Mouse (Mus musculus) forebrain, embryonic 11.5 days (tissue): ENCODE data around the gene Slc26a11. TPM values are rescaled to one million over a fixed set of nuclear protein-coding genes. Genes with fewer than 3 reads are reported as not detected.
"Not testable (repeated sequence)": the region's sequence is repeated elsewhere in the genome, so short reads cannot be mapped to it uniquely, and the experiment has no call there.

Experiments used
- ATAC-seq: fragments of 200-750 bp; cut with Nextera tagmentation; replicated peaks from 2 replicates; pipeline ENCODE4 v1.8.0; 2017; ENCODE audit warnings: moderate TSS enrichment; ENCODE audit not compliant: low FRiP score
- DNase-seq: peaks from one replicate; pipeline ENCODE4 v3.0.0-alpha.2; 2017; ENCODE audit warnings: low spot score
- H3K27ac ChIP-seq: fragments of 300-500 bp; sonication (generic); 2 replicates; pipeline ENCODE4 v1.5.1; 2014; ENCODE audit warnings: low read depth, low read length
- H3K27me3 ChIP-seq: fragments of 300-500 bp; sonication (generic); 2 replicates; pipeline ENCODE4 v1.6.1; 2014; ENCODE audit warnings: mild to moderate bottlenecking, low read length, mixed read lengths; ENCODE audit not compliant: control insufficient read depth, insufficient read depth
- H3K36me3 ChIP-seq: fragments of 300-500 bp; sonication (generic); 2 replicates; pipeline ENCODE4 v1.6.1; 2014; ENCODE audit warnings: mild to moderate bottlenecking, low read length, moderate library complexity, mixed read lengths; ENCODE audit not compliant: control insufficient read depth, insufficient read depth
- H3K4me1 ChIP-seq: fragments of 300-500 bp; sonication (generic); replicated peaks from 2 replicates; pipeline ENCODE4 v1.6.1; 2014; ENCODE audit warnings: low read length, mixed read lengths; ENCODE audit not compliant: control insufficient read depth, insufficient read depth
- H3K4me2 ChIP-seq: fragments of 300-500 bp; sonication (generic); 2 replicates; pipeline ENCODE4 v1.6.1; 2014; ENCODE audit warnings: low read depth, mild to moderate bottlenecking, low read length, moderate library complexity, mixed read lengths; ENCODE audit not compliant: severe bottlenecking
- H3K4me3 ChIP-seq: fragments of 300-500 bp; sonication (generic); 2 replicates; pipeline ENCODE4 v1.5.1; 2014; ENCODE audit warnings: low read depth, low read length
- H3K9ac ChIP-seq: fragments of 300-500 bp; sonication (generic); 2 replicates; pipeline ENCODE4 v1.6.1; 2014; ENCODE audit warnings: low read length
- H3K9me3 ChIP-seq: fragments of 300-500 bp; sonication (generic); 2 replicates; pipeline ENCODE4 v1.6.1; 2016; ENCODE audit warnings: low read length, mixed read lengths; ENCODE audit not compliant: control insufficient read depth
- WGBS: fragments of 180-500 bp; shearing (Covaris S2); extraction: QIAGEN DNeasy Blood & Tissue Kit; methylation state at CpG from one replicate; pipeline ENCODE4 v1.1.7; 2014; 5-methylcytosine and 5-hydroxymethylcytosine counted together
- polyA plus RNA-seq: library from polyadenylated mRNA; unstranded; fragments of >200 nt; fragmentation: Nextera tagmentation; extraction: Ambion mirVana; gene quantifications from 2 replicates; pipeline ENCODE4 v1.2.1, GENCODE M21; 2014

The Slc26a11 gene
- polyA plus RNA-seq, 1 experiment from 2014 or later = 7.2 TPM

DNA sequence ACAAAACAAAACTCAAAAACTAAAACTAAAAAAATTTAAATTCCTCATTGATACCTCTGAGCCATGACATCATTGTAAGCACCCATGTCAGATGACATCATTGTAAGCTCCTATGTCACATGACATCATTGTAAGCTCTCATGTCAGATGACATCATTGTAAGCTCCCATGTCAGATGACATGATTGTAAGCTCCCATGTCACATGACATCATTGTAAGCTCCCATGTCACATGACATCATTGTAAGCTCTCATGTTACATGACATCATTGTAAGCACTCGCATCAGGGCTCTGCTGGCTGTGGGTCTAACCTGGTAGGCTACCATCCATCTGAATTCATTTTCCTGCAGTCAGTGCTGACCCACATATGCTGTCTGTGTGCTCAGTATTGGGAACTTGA is 23.2 kb downstream of the Slc26a11 start:
- H3K4me1 ChIP-seq = no peaks in the 10 kb centered on the region
- DNase-seq = no peak
- WGBS = 92% methylated on average over 1 of the region's 1 CpGs

DNA sequence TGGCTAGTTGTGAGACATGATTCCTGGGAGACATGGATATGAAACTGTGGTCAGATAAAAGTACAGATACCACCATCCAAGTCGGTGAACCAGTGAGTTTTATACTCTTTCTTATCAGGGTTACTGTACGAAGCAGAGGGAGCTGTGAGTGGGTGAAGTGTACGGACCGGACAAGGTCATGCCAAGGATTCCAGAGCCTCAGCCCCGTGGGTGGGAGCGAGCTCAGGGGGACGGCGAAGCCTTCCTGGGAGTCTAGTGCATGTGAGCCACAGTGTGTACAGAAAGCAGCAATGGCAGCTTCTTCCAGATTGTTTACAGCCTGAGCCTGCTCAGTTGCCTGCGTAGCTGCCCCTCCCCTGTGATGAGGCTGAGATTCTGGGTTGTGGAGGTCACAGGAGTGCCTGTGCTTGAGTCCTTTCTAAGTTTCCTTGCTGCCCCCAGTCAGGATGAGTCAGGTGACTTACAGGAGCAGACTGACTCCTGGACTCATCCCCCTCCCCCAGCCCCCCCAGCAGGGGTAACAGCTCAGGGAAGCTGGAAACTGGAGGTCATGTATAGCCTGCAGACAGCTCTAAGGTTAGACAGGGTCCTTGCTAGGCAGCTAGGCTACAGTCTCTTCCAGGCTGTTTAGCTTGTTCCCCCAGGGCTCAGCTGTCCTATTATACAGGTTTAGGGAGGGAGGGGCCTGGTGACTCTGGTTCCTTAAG is 26.4 kb downstream of the Slc26a11 start:
- H3K9me3 ChIP-seq = no peaks in the 10 kb centered on the region
- ATAC-seq (no peak), DNase-seq (no peak)
- H3K4me1 ChIP-seq = no peaks in the 10 kb centered on the region
- H3K4me2 ChIP-seq = no peak overlapping the region
- H3K27ac ChIP-seq = no peak overlapping the region
- H3K4me3 ChIP-seq = no peak overlapping the region
- H3K27me3 ChIP-seq = no peaks in the 10 kb centered on the region
- 82% methylated on average over 9 of the region's 9 CpGs for WGBS
- no peaks in the 10 kb centered on the region; the same call in 1 of the 2 replicates for H3K36me3 ChIP-seq
- H3K9ac ChIP-seq = no peak overlapping the region

More for the DNA sequence above, 23.2 kb downstream of the Slc26a11 start:
- Histone ChIP-seq H3K27ac (no peak overlapping the region), H3K4me3 (no peak overlapping the region), H3K9me3 (no peaks in the 10 kb centered on the region), H3K27me3 (no peaks in the 10 kb centered on the region), H3K4me2 (no peak overlapping the region), H3K9ac (no peak overlapping the region), H3K36me3 (no peaks in the 10 kb centered on the region; the same call in 1 of the 2 replicates)
- no peak for ATAC-seq

DNA sequence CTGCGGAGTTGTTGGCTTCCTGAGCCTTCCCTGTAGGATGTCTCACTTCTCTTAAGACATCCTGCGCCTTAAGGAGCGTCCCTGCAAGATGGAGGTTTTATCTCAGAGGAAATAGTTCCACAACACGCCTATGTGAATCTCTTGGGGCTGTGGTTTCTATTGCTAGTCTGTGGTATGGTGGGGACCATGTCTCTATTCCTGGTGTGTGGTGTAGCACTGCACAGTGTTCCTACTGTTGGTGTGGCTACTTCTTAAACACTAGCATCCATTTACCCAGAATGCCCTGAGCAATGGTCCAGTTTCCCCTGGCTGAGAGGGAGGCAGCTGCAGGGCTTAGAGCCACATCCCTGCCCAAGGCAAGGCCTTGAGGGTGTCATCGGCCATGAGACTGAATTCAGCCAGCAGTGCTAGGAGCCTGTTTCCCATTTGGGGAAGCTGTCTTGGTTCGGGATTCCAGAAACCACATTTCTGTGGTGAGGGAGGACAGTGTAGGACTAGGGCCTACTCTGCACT is 27.0 kb downstream of the Slc26a11 start:
- no peaks in the 10 kb centered on the region for H3K9me3 ChIP-seq
- no peak overlapping the region for H3K27ac ChIP-seq
- H3K4me1 ChIP-seq = no peaks in the 10 kb centered on the region
- DNase-seq (no peak), ATAC-seq (no peak)
- no peaks in the 10 kb centered on the region for H3K27me3 ChIP-seq
- no peak overlapping the region for H3K9ac ChIP-seq
- WGBS = 74% methylated on average over 6 of the region's 6 CpGs
- no peak overlapping the region for H3K4me2 ChIP-seq
- no peak overlapping the region for H3K4me3 ChIP-seq
- no peaks in the 10 kb centered on the region; the same call in 1 of the 2 replicates for H3K36me3 ChIP-seq

DNA sequence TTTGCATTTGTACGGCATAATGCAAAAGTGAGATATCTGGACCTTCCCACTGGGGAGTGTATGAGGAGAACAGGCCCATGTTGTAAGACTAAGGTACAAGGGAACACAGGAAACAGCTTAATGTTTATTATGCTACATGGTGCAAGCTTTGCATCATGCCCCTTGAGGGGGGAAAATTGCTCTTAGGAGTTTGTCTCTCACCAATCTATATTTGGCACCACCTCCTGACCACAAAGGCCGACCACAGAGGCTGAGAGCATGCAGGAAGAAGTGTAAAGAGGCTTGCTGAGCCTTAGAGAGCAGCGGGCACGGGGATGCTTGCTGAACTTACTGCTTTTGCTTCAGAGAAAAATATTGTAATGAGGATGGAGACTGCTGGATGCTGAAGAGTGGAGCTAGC is 29.5 kb downstream of the Slc26a11 start:
- Histone ChIP-seq H3K4me3 (no peak overlapping the region), H3K4me2 (no peak overlapping the region), H3K9ac (no peak overlapping the region), H3K9me3 (no peaks in the 10 kb centered on the region), H3K27ac (no peak overlapping the region), H3K4me1 (peaks cover under 1% of the 10 kb centered on the region; the same call in 1 of the 2 replicates), H3K27me3 (peaks cover 10% of the 10 kb centered on the region), H3K36me3 (no peaks in the 10 kb centered on the region)
- ATAC-seq (no peak), DNase-seq (no peak)
- 83% methylated on average over 4 of the region's 4 CpGs for WGBS

DNA sequence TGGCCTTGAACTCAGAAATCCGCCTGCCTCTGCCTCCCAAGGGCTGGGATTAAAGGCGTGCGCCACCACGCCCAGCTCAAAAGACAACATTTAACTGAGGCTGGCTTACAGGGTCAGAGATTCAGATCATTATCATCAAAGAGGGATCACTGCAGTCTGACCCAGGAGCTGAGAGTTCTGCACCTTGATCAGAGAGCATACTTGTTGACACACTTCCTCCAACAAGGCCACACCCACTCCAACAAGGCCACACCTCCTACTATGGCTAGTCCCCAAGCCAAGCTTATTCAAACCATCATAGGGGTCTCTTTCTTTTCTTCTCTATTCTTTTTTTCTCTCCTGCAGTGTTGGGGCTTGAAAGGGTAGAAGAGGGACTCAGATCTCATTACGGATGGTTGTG is 30.9 kb downstream of the Slc26a11 start:
- Histone ChIP-seq H3K27ac (no peak overlapping the region), H3K9ac (no peak overlapping the region), H3K36me3 (no peaks in the 10 kb centered on the region), H3K4me2 (no peak overlapping the region), H3K9me3 (no peaks in the 10 kb centered on the region), H3K4me1 (peaks cover 6% of the 10 kb centered on the region), H3K4me3 (no peak overlapping the region), H3K27me3 (peaks cover 24% of the 10 kb centered on the region)
- ATAC-seq (no peak), DNase-seq (no peak)
- 92% methylated on average over 5 of the region's 5 CpGs for WGBS

DNA sequence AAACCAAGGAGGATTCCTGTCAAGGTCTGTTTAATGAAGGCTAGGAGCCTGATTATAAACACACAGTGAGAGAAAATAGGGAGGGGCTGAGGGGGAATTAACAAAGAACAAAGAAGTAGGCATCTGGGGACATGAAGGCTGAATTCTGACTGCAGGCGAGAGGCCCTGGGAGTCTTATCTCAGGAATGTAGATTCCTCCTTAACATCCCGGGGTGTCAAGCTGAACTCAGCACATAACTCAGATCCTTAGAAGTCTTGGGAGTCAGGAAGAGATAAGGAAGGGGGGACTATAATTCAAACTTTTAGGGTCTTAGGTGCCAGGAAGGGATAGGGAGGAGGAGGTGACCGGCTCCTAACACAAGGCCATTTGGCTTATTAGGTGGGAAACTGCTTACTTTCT is 31.9 kb downstream of the Slc26a11 start:
- H3K9ac ChIP-seq, H3K4me2 ChIP-seq, H3K4me1 ChIP-seq, ATAC-seq, H3K36me3 ChIP-seq, H3K4me3 ChIP-seq, DNase-seq, H3K27ac ChIP-seq, H3K9me3 ChIP-seq: not testable (repeated sequence)
- 30% methylated on average over 3 of the region's 3 CpGs for WGBS
- peaks cover 33% of the 10 kb centered on the region for H3K27me3 ChIP-seq

DNA sequence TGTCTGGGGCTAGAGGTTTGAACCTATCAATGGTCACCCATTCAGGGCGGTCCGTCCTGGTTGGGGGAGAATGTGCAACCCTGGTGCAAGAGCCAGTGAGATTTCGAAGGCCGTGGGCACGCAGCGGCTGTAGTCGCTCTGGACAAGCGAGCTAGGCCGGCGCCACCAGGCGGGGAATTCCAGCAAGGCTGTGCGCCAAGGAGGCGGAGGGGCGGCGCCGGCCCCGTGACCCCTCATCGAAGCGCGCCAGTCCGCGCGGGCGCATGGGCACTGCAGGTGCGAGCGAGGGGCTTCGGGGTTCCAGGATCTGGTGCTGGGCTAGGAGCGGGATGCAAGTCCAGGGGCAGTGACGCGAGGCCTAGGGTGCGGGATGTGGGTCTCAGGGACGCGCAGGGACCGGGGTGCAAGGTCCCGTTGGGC is 34.5 kb downstream of the Slc26a11 start:
- under 1% methylated on average over 35 of the region's 35 CpGs for WGBS
- peak; percentile 66 for ATAC-seq
- H3K27ac ChIP-seq = no peak overlapping the region

DNA sequence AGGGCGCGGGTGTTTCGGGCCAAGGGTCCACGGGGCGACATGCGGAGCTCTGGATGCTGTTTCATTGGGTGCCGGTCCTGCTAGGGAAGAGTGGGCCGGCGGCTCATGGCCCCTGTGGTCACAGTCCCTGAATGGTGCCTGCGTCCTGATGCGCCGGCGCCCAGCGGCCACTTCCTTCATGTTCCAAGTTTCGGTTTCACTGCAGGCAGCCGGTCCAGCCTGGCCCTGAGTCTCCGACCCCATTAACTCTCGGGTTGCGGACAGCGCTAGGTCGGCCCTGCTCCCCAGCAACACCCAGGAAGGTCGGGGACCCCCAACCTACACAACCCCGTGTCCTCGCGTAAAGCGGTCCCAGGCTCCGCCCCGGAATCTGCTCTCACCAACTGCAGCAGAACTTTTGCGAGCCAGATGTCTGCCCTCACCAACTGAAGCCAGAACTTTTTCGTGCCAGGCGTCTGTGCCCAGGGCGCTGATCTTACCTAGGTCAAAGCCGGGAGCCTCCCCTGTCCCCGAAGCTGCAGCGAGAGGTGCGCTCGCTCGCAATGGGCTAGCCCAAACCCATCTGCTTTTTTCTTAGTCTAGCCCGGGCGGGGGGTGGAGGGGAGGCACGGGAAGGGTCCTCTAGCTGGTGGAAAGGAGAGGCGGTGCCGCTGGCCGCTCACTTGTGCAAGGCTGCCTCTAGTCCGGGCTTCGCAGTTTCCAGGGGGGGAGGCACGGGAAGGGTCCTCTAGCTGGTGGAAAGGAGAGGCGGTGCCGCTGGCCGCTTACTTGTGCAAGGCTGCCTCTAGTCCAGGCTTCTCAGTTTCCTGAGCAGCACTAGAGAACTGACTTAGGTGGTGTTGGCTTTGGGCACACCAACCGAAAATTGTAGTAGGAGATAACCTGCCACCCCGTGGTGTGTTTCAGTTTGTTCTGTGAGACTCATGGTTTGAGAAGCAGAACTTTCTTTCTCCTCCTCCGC is 35.2 kb downstream of the Slc26a11 start:
- WGBS = 2% methylated on average over 53 of the region's 53 CpGs
- peak overlapping the region; percentile 97 for H3K4me2 ChIP-seq
- H3K27me3 ChIP-seq = peaks cover 57% of the 10 kb centered on the region
- H3K36me3 ChIP-seq = no peaks in the 10 kb centered on the region
- peak overlapping the region; percentile 61 for H3K9ac ChIP-seq
- peak overlapping the region; percentile 53 for H3K4me3 ChIP-seq
- H3K27ac ChIP-seq = no peak overlapping the region
- DNase-seq (peak; percentile 65), ATAC-seq (peak; percentile 13; the same call in 1 of the 2 replicates)
- H3K9me3 ChIP-seq = no peaks in the 10 kb centered on the region
- H3K4me1 ChIP-seq = peaks cover 6% of the 10 kb centered on the region

More for the DNA sequence above, 34.5 kb downstream of the Slc26a11 start:
- Histone ChIP-seq H3K36me3 (no peaks in the 10 kb centered on the region), H3K27me3 (peaks cover 51% of the 10 kb centered on the region), H3K4me2 (peak overlapping the region; percentile 97), H3K4me3 (peak overlapping the region; percentile 53), H3K9ac (peak overlapping the region; percentile 61), H3K4me1 (peaks cover 6% of the 10 kb centered on the region), H3K9me3 (no peaks in the 10 kb centered on the region)
- DNase-seq = peak; percentile 87
